Mouse (Mus musculus): Measurements from ENCODE around the gene Efcab12. TPM values are rescaled to one million over a fixed set of nuclear protein-coding genes. Genes with fewer than 3 reads are reported as not detected.
"Not testable (repeated sequence)": the region's sequence is repeated elsewhere in the genome, so short reads cannot be mapped to it uniquely, and the experiment has no call there.

Gene Efcab12
- total RNA-seq (2021) = 1 to 10 TPM; 3.2 to 4.0 TPM
- long read RNA-seq, partial matches to known transcripts = 1 of 3 reads
- long read RNA-seq, other reads (novel, unspliced or antisense) = 1 of 3 reads

DNA sequence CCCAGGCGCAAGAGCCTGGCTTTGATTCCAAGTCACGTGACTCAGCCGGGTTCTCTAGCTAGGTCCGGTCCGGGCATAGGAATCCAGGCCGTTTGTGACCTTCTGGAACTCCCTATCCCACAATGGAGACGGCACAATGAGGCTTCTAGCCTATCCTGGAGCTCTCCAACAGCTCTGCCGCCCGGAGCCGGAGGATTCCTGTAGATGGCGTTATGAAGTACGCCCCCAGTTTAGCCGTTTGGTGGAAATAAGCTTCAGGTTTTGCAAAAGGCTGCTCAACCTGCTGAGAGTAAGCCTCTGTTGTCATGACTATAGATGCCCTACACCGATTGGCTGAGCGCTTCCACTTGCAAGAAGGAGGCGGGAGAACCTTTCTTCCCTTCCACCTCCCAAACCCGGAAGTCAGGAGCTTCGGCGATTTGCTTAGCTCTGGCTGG is at the start of gene Efcab12:
TSS of gene Efcab12 (minus strand) at position 252 of the 437 bp plus-strand sequence.
- peak; percentile 67 to 80 for DNase-seq (ENCODE audit: low spot score in 2 of 2)

DNA sequence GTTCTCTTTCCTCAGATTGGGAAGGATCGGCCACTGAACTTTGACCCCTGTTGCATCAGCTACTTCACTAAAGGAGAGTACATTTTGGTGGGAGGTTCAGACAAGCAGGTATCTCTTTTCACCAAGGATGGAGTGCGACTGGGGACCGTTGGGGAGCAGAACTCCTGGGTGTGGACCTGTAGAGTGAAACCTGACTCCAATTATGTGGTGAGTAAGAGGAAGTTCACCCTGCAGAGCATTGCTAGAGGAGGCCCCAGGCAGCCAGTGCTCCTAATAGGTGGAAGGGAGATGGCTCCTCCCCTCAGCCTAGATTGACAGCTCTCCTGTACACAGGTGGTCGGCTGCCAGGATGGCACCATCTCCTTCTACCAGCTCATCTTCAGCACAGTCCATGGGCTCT is 48.7 kb upstream of the Efcab12 start:
- DNase-seq (ENCODE audit: low spot score in 2 of 2) = no peak

- DNase-seq (ENCODE audit: low spot score in 2 of 2) = no peak
Measured at GRCm38 (mm10) chr6:115884018-115884417, 45.8 kb upstream of the Efcab12 start.

- DNase-seq (ENCODE audit: low spot score in 2 of 2) = no peak
Measured at GRCm38 (mm10) chr6:115880751-115881150, 42.5 kb upstream of the Efcab12 start.

DNA sequence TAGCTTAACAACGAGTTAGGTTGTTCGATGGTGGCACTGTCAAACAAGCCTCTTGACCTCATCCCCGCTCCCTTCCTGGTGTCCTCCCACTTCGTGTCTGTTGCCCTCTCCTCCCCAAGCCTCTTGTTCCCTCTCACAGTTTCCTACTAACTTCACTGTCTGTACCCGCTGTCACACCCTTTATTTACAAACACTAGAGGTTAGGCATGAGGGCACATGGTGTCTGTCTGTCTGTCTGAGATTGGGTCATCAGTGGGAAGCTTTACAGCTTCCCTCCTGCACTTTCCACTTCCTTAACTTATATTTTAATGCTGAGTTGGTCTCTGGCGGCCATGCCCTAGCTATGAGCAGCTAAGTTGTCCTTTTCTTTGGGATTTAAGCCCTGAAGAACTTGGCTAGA is 41.5 kb upstream of the Efcab12 start:
- DNase-seq (ENCODE audit: low spot score in 2 of 2) = no peak

GRCm38 (mm10) chr6:115878694-115879093 is 40.5 kb upstream of the Efcab12 start:
- no peak for DNase-seq (ENCODE audit: low spot score in 2 of 2)

DNA sequence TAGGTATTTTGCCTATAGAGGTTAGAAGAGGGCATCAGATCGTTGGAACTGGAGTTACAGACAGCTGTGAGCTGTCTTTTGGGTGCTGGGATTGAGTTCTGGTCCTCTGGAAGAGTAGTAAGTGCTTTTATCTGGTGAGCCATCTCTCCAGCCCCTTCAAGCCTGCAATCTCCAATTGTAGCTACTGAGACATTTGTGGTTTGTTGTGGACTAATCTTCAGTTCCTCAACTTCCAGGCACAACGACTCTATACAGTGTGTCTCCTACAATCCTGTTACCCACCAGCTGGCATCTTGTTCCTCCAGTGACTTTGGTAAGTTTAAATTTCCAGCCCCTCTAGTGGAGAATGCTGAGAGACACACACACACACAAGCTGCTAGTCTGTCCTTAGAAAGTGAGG is 39.0 kb upstream of the Efcab12 start:
- DNase-seq (ENCODE audit: low spot score in 2 of 2) = no peak

DNA sequence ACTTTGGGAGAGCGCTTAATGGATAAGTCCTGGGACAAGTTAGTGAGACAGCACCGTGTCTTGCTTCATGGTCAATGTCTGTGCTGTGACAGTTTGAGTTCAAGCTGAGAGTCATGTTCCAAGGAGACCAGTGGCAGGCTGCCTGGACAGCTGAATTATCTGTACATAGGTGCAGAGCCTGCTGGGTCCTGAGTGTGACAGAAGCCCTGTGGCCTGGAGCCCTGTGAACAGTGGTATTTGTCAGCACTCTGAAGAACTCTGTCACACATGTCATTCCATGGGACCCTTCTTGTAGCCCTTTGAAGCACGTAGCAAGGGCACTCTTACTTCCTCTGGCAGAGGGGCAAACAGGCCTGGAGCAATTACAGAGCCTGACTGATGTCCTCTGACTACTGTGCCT is 33.1 kb upstream of the Efcab12 start:
- not testable (repeated sequence) for DNase-seq (ENCODE audit: low spot score in 2 of 2)

GRCm38 (mm10) chr6:115867157-115867556 is 28.9 kb upstream of the Efcab12 start:
- DNase-seq (ENCODE audit: low spot score in 2 of 2) = not testable (repeated sequence)

DNA sequence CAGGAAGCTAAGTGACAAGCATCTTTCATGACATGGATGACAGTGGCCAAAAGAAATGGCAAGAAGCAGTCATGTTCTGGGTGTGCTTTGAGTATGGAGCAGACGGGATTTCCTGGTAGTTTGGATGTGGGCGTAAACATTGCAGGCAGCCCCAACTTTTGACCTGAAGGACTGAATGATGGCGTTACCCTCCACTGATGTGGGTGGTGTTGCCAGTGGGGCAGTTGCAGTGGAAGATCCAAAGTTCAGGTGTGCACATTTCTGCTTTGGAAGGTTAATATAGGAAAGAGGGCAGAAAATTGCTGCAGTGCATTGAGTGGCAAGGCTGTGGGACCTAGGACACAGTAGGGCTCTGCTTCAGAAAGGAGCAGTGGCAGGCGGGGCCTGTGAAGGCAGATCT is 27.0 kb upstream of the Efcab12 start:
- DNase-seq (ENCODE audit: low spot score in 2 of 2) = no peak

GRCm38 (mm10) chr6:115863340-115863841 is 25.2 kb upstream of the Efcab12 start:
- peak in 1 of 2 experiments; percentile 69 for DNase-seq (ENCODE audit: low spot score in 2 of 2)

DNA sequence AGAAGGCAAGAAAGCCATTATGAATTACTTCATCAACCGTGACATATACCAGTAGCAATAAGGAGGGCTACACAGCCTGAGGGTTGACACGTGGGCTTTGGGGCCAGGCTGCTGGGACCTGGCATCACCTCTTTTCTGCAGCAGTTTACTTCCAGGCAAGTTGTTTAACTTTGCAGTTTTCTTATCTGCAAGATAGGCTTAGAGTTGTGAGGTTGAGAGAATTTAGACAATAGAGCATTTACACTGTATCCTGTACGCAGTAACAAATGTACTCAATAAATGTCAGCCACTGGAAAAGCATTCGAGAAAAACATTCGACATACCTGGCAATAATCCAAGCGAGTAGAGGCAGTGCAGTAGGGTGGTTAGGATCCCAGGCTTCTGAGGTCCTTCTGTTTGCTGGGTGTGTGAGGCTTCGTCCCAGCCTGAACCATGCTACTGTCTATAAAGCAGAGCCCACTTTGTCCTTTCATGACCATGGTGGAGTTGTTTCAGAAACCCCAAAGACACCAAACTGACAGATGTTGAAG is 21.9 kb upstream of the Efcab12 start:
- no peak for DNase-seq (ENCODE audit: low spot score in 2 of 2)

GRCm38 (mm10) chr6:115859258-115859657 is 21.0 kb upstream of the Efcab12 start:
- DNase-seq (ENCODE audit: low spot score in 2 of 2) = no peak

DNA sequence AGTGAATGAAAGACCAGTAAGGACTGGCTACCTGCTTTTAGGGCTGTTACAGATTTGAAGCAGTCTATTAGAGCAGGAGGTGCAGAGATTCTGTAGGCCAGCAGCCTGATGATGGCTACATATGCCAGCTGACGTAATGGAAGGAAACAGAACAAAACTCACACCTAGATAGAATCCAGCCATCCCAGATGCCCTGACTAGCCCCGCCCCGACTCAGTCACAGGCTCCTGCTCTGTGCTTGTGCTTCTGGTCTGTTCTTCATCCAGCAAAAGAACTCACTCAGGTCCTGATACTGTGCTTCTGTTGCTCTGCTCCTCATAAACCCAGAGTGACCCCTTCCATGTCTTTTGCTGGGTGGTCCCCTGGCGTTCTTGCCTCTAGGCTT is 18.1 kb upstream of the Efcab12 start:
- no peak for DNase-seq (ENCODE audit: low spot score in 2 of 2)

DNA sequence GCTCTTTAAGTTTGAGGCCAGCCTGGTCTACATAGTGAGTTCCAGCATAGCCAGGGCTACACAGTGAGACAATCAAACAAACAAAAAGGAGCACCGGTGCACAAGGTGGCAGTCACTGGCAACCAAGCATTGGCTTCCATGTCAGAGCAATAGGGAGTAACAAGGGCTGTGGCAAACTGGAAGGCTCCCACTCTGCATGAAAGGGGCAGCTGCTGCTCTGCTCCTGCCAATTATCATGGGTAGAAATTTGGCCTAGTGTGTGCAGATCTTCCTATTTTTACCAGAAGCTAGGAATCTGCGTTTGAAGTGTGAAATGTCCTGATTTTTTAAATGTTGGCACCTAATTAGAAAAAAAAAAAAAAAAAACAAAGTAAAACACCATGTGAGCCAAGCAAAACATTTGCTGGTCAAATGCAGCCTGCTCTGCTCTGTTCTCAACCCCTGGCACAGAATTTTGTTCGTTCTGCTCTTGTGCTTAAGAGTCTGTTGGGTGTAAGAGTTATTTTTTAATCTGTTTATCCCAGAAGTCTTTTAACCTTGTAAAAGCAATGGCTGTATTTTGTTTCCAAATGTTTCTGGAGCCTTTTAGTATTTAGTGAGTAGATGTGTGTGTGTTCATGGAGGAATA is 17.6 kb upstream of the Efcab12 start:
- peak; percentile 57 to 69 for DNase-seq (ENCODE audit: low spot score in 2 of 2)

- DNase-seq (ENCODE audit: low spot score in 2 of 2) = no peak
Measured at GRCm38 (mm10) chr6:115854432-115854831, 16.2 kb upstream of the Efcab12 start.

GRCm38 (mm10) chr6:115853985-115854384 is 15.8 kb upstream of the Efcab12 start:
- DNase-seq (ENCODE audit: low spot score in 2 of 2) = no peak

DNA sequence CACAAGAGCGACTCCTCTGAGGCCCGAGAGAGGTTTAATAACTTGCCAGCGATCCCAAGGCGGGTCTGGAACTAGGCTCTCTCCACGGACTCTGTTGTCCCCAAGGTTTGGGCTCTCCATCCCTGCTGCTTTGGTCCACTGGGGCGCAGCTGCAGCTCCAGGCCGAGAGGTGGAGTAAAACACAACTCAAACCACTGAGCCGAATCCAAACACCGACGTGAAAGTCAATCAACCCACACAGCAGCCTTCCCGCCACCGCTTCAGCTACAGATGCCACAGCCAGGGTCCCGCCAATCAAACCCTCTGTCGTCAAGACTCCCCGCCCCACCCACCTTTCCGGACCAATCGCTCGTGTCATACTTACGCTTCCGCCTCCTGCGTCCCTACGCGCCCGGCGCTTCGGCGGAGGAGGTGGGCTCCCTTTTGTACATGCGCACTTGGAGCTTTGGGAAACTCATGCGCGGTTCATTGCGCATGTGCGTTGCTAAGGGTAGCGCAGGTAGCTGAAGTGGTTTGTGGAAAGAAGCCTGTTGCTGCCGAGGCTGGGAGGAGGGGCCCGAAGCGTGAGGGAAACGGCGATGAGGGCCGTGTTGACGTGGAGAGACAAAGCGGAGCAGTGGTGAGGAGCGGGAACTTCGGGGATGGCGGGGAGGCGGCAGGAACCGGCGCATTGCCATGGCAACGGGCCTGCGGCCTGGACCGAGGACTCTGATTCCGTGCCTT is 15.0 kb upstream of the Efcab12 start, which contains the start of the genes Mbd4 and Ift122:
TSS of gene Mbd4 (minus strand) at position 281 of the 723 bp plus-strand sequence.
TSS of gene Ift122 (plus strand) at position 380 of the 723 bp plus-strand sequence.
- peak; percentile 99 for DNase-seq (ENCODE audit: low spot score in 2 of 2)

DNA sequence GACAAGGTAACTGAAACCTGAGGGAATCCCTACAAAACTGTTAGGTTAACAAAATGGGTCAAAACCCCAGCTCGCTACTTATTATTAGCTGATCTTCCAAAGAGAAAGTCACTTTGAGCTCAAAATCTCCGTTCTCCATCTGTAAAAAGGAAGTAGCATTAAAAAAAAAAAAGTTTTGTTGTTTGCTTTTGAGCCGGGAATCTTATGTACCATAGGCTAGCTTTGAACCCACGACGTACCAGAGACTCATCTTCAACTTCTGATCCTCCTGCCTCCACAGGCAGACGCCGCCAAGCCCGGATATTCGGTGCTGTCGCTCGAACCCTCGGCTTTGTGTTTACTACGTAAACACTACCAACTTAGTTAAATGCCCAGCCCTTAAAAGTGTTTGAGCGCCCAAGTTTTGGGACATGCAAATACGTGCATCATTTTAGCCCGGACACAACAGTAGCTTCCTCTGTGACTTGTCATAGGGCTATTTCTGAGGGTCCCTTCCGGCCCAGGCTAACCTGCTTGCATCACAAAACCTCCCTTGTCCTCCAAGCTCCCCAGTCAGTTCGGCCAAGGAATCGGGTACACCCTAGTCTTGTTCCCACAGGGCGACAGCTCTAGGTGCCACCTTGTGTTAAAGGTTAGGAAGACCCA is 14.4 kb upstream of the Efcab12 start:
- no peak for DNase-seq (ENCODE audit: low spot score in 2 of 2)

GRCm38 (mm10) chr6:115848598-115849304 is 10.5 kb upstream of the Efcab12 start:
- no peak for DNase-seq (ENCODE audit: low spot score in 2 of 2)
